Mouse (Mus musculus) ES-E14 (cell line): ENCODE results near the gene Btrc.

Source experiments
- CHD2 ChIP-seq: IDR thresholded peaks from 2 replicates; pipeline ENCODE4 v1.6.1; 2014; ENCODE audit warnings: mild to moderate bottlenecking, low read depth, low read length, inconsistent platforms
- HCFC1 ChIP-seq: IDR thresholded peaks from 2 replicates; pipeline ENCODE4 v1.6.1; 2012; ENCODE audit warnings: low read length, inconsistent platforms, borderline replicate concordance; ENCODE audit not compliant: insufficient read depth
- MAFK ChIP-seq: IDR thresholded peaks from 2 replicates; pipeline ENCODE4 v1.6.1; 2014; ENCODE audit warnings: mild to moderate bottlenecking, low read depth, low read length, inconsistent platforms; ENCODE audit not compliant: insufficient read depth
- ZC3H11A ChIP-seq: IDR thresholded peaks from 2 replicates; pipeline ENCODE4 v1.6.1; 2012; ENCODE audit warnings: low read depth, mild to moderate bottlenecking, inconsistent platforms, low read length, borderline replicate concordance
- ZNF384 ChIP-seq: IDR thresholded peaks from 2 replicates; pipeline ENCODE4 v1.6.1; 2012; ENCODE audit warnings: low read depth, low read length, inconsistent platforms

GRCm38 (mm10) chr19:45474686-45475085 is 111.2 kb downstream of the Btrc start:
- no peak for TF ChIP-seq MAFK
- TF ChIP-seq ZNF384 = no peak
- TF ChIP-seq HCFC1 = no peak
- no peak for TF ChIP-seq ZC3H11A
- no peak for TF ChIP-seq CHD2
